8 mouse cellular contexts compared by ENCODE assay signal in the genomic region with DNA sequence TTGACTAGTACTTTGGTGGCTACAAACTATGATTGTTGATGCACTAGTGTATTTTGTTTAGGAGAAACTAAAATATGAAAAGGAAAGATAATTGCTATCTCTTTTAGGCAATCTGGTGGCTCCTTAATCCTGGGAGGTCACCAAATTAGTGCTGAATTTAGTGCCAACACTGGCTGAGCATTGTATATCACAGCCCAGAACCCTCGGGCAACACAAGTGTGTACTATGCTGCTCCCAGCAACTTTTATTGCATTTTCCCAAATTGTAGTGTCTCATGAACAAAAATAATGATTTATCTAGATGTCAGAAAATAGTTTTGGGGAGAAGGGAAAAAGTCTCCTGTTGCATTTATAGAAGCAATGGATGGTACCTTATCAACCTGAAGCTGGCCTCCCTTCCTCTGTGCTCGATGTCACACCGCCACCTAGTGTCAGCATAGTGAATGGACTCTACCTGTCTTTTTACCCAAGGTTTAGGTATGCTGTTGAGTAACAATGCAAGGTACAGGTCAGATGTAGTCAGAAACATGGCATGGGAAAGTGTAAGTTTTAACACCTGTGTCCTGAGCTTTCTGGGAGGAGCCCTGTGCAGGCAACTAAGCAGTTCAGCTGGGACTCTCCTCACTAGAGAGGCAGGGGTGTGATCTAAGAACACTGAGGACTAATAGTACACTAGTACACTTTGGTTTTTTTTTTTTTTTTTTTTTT. TPM values are rescaled to one million over a fixed set of nuclear protein-coding genes. Genes with fewer than 3 reads are reported as not detected.
DNase-seq lines count a peak whose midpoint lies in the region; ATAC-seq and TF ChIP-seq lines count a peak whose summit lies in the region.

No protein-coding gene starts in this region.

- intact Hi-C loops in heart, postnatal 10 days (cut with DNase I), result loop anchor here (1.0 to 5.0 kb wide), 4 partner anchors 127 to 600 kb away; no protein-coding TSS in a partner anchor

- peak; percentile 83; the same call in 1 of the 2 replicates for ATAC-seq in neutrophil, adult 5-6 weeks (ENCODE audit: extremely low read depth, insufficient number of reproducible peaks, low FRiP score, poor library complexity, severe bottlenecking)

- no peaks in the 10 kb centered on the region for H3K36me3 ChIP-seq in C2C12 (ENCODE audit: control insufficient read depth, insufficient read depth)

- no peaks in the 10 kb centered on the region for H3K79me2 ChIP-seq in C2C12 (ENCODE audit: control insufficient read depth, insufficient read depth)

- H3K79me3 ChIP-seq in C2C12 (ENCODE audit: low read depth), result no peaks in the 10 kb centered on the region

- peak; percentile 34 for DNase-seq in adrenal gland, adult 8-10 months
- DNase-seq in embryo, embryonic 11 days, result peak; percentile 74
- DNase-seq in heart, postnatal 10 days, result peak; percentile 77 to 84
- peak; percentile 81 for DNase-seq in kidney, postnatal 4 days
- peak; percentile 61 to 62 for DNase-seq in lung, adult 18-20 months
- peak; percentile 69 for DNase-seq in thymus, postnatal 25 days

- H3K27me3 ChIP-seq in C2C12 (ENCODE audit: control insufficient read depth, insufficient read depth, insufficient read length), result no peaks in the 10 kb centered on the region

- H3ac ChIP-seq in C2C12 (ENCODE audit: control insufficient read depth, insufficient read length, low read depth), result no peak overlapping the region

- peak; percentile 82 for TF ChIP-seq CTCF in C2C12 (IDR thresholded peaks at IDR 0.05; ENCODE audit: control insufficient read depth, insufficient read depth, insufficient read length)

- no peak overlapping the region for H3K4me3 ChIP-seq in C2C12 (ENCODE audit: insufficient read depth, poor library complexity, severe bottlenecking)

TF ChIP-seq in C2C12, 6 proteins besides CTCF, POLR2A, EP300 and RAD21:
- TF ChIP-seq FOSL1 (IDR thresholded peaks at IDR 0.05; ENCODE audit: insufficient read depth, low read length, poor library complexity, severe bottlenecking) (no peak), USF1 (IDR thresholded peaks at IDR 0.05; ENCODE audit: low read depth) (no peak), CEBPB (IDR thresholded peaks at IDR 0.05; ENCODE audit: low read depth) (no peak), MAX (IDR thresholded peaks at IDR 0.05) (no peak)

RNA-seq across cellular contexts. Expression of a gene that starts 43.1 kb away (rescaled TPM):
- polyA plus RNA-seq in C2C12 (2012; fragmentation: generic; extraction: Trizol), result 2.6 TPM
- total RNA-seq in adrenal gland, adult 8-10 months (2022), result 10 to 100 TPM; 46.2 to 73.2 (median 62.9) TPM
- total RNA-seq in heart, postnatal 10 days (2021), result 10 to 100 TPM; 37.1 to 38.4 TPM
- 0.23 and 0.49 TPM in 2 replicates for total RNA-seq in neutrophil, adult 5-6 weeks (2017)

Comparison
In these comparisons a context has a peak if more than half of its experiments do, and no peak if none do; other contexts are left out.
1. RNA of a gene that starts 43.1 kb away (total RNA-seq): 46.2 to 73.2 TPM in adrenal gland, adult 8-10 months and 37.1 to 38.4 TPM in heart, postnatal 10 days; 0.23 to 0.49 TPM in neutrophil, adult 5-6 weeks; every median in the first group is over 10 times any median in the second.
2. Peak in every context shown above with its lines, with median percentiles within 50 percentile points of each other: DNase-seq.